Mouse (Mus musculus) hindbrain, embryonic 13.5 days (tissue): ENCODE measurements around the gene Zdhhc20. TPM values are rescaled to one million over a fixed set of nuclear protein-coding genes. Genes with fewer than 3 reads are reported as not detected.
"Not testable (repeated sequence)": the region's sequence is repeated elsewhere in the genome, so short reads cannot be mapped to it uniquely, and the experiment has no call there.

Experiments used
- ATAC-seq: fragments of 200-750 bp; cut with Nextera tagmentation; 2 replicates; pipeline ENCODE4 v1.8.0; 2017; ENCODE audit warnings: moderate TSS enrichment; ENCODE audit not compliant: low FRiP score
- H3K27ac ChIP-seq: fragments of 300-500 bp; sonication (generic); 2 replicates; pipeline ENCODE4 v1.5.1; 2015; ENCODE audit warnings: inconsistent platforms, mild to moderate bottlenecking, moderate library complexity
- H3K27me3 ChIP-seq: fragments of 300-500 bp; sonication (generic); 2 replicates; pipeline ENCODE4 v1.6.1; 2015; ENCODE audit warnings: mild to moderate bottlenecking, inconsistent platforms
- H3K36me3 ChIP-seq: fragments of 300-500 bp; sonication (generic); 2 replicates; pipeline ENCODE4 v1.6.1; 2015; ENCODE audit warnings: mild to moderate bottlenecking, inconsistent platforms
- H3K4me1 ChIP-seq: fragments of 300-500 bp; sonication (generic); replicated peaks from 2 replicates; pipeline ENCODE4 v1.6.1; 2015; ENCODE audit warnings: inconsistent platforms
- H3K4me2 ChIP-seq: fragments of 300-500 bp; sonication (generic); 2 replicates; pipeline ENCODE4 v1.6.1; 2015; ENCODE audit warnings: inconsistent platforms, mild to moderate bottlenecking, moderate library complexity
- H3K4me3 ChIP-seq: fragments of 300-500 bp; sonication (generic); 2 replicates; pipeline ENCODE4 v1.5.1; 2015; ENCODE audit warnings: mild to moderate bottlenecking, inconsistent platforms
- H3K9ac ChIP-seq: fragments of 300-500 bp; sonication (generic); 2 replicates; pipeline ENCODE4 v1.6.1; 2015; ENCODE audit warnings: mild to moderate bottlenecking, inconsistent platforms
- H3K9me3 ChIP-seq: fragments of 300-500 bp; sonication (generic); 2 replicates; pipeline ENCODE4 v1.6.1; 2016; ENCODE audit warnings: inconsistent platforms
- WGBS: fragments of 180-500 bp; shearing (Covaris S2); methylation state at CpG from one replicate; pipeline ENCODE4 v1.1.7; 2015; 5-methylcytosine and 5-hydroxymethylcytosine counted together
- polyA plus RNA-seq: library from polyadenylated mRNA; unstranded; fragments of >200 nt; fragmentation: Nextera tagmentation; extraction: Ambion mirVana; gene quantifications from 2 replicates; pipeline ENCODE4 v1.2.1, GENCODE M21; 2015

Zdhhc20 gene
- polyA plus RNA-seq, 1 experiment from 2014 or later = 46.6 TPM

GRCm38 (mm10) chr14:57848646-57849045 is 41.4 kb downstream of the Zdhhc20 start:
- Histone ChIP-seq H3K9ac (no peak overlapping the region), H3K27me3 (no peaks in the 10 kb centered on the region), H3K4me1 (no peaks in the 10 kb centered on the region), H3K4me3 (no peak overlapping the region), H3K4me2 (no peak overlapping the region), H3K27ac (no peak overlapping the region), H3K9me3 (no peaks in the 10 kb centered on the region), H3K36me3 (peaks cover 59% of the 10 kb centered on the region)
- 90% methylated on average over 2 of the region's 2 CpGs for WGBS
- ATAC-seq = no peak

DNA sequence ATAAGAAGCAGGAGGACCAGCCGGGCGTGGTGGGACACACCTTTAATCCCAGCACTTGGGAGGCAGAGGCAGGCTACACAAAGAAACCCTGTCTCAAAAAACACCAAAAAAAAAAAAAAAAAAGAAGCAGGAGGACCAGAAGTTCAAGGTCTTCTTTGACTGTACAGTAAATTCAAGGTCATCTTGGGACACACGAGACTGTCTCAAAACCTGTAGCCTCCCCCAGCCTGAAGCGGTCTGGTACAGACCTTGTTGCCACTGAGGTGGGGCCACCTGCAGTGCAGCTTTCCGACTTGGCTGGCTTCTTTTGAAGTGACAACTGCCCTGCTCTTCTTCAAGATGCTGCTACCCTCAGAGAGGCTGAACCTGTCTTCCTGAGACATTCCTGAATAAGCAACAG is 42.0 kb downstream of the Zdhhc20 start:
- H3K4me2 ChIP-seq, H3K4me3 ChIP-seq, ATAC-seq, H3K9ac ChIP-seq, H3K9me3 ChIP-seq, H3K27ac ChIP-seq, H3K27me3 ChIP-seq, H3K4me1 ChIP-seq: not testable (repeated sequence)
- peaks cover 56% of the 10 kb centered on the region for H3K36me3 ChIP-seq
- 84% methylated on average over 5 of the region's 5 CpGs for WGBS

DNA sequence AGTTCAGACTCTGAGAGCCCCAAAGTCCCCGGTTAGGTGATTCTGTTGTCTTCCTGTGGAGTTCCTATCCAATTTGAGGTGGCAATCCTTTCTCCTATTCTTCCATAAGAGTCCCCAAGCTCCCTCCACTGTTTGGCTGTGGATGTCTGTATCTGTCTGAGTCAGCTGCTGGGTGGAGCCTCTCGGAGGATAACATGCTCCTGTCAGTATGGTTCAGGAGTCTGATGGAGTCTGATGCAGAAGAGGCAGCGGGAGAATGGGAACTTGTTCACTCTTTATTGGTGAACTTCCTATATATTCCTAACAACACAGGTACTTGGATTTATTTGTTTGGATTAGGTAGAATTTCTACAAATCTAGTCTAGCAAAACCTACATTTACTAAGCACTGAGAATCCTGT is 45.5 kb downstream of the Zdhhc20 start:
- Histone ChIP-seq H3K36me3 (peaks cover 60% of the 10 kb centered on the region), H3K27ac (no peak overlapping the region)
- 92% methylated on average over 3 of the region's 3 CpGs for WGBS

GRCm38 (mm10) chr14:57835157-57835556 is 54.9 kb downstream of the Zdhhc20 start:
- Histone ChIP-seq H3K27me3 (no peaks in the 10 kb centered on the region), H3K4me3 (no peak overlapping the region), H3K9me3 (no peaks in the 10 kb centered on the region), H3K36me3 (peaks cover 50% of the 10 kb centered on the region), H3K27ac (no peak overlapping the region), H3K4me2 (no peak overlapping the region), H3K4me1 (no peaks in the 10 kb centered on the region), H3K9ac (no peak overlapping the region)
- ATAC-seq = no peak
- 95% methylated on average over 10 of the region's 10 CpGs for WGBS

More for the DNA sequence above, 45.5 kb downstream of the Zdhhc20 start:
- ATAC-seq = no peak
- H3K9me3 ChIP-seq = no peaks in the 10 kb centered on the region
- H3K4me3 ChIP-seq = no peak overlapping the region
- H3K27me3 ChIP-seq = no peaks in the 10 kb centered on the region
- H3K4me1 ChIP-seq = no peaks in the 10 kb centered on the region
- H3K9ac ChIP-seq = no peak overlapping the region
- no peak overlapping the region for H3K4me2 ChIP-seq

DNA sequence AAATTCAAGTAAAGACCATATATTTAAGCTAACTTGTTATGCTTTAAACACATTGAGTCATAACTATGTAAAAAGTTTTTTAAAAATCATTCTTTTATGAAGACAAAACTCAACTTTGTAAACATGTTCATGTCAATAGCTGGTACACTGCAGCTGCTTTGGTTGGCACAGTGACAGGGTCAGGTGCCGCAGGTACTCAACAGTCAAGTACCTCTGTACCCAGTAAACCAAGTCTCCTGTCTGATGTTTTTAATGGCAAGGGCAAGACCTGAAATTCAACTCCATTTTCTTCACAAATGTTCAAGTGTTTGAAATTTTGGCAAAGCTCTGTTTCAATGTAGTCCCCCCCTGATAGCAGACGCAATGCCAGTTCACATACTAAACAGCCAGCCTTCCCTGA is 56.5 kb downstream of the Zdhhc20 start:
- H3K9ac ChIP-seq = no peak overlapping the region
- no peak for ATAC-seq
- WGBS = 97% methylated on average over 2 of the region's 2 CpGs

GRCm38 (mm10) chr14:57827284-57827683 is 62.8 kb downstream of the Zdhhc20 start:
- Histone ChIP-seq H3K4me2 (peak overlapping the region; percentile 71), H3K27ac (no peak overlapping the region; the same call in 1 of the 2 replicates), H3K9me3 (no peaks in the 10 kb centered on the region), H3K9ac (peak overlapping the region; percentile 90), H3K36me3 (no peaks in the 10 kb centered on the region), H3K4me1 (peaks cover 22% of the 10 kb centered on the region), H3K27me3 (no peaks in the 10 kb centered on the region), H3K4me3 (peak overlapping the region; percentile 81)
- WGBS = 82% methylated on average over 1 of the region's 1 CpGs
- ATAC-seq = no peak

More for the DNA sequence above, 56.5 kb downstream of the Zdhhc20 start:
- Histone ChIP-seq H3K4me3 (no peak overlapping the region), H3K36me3 (peaks cover 37% of the 10 kb centered on the region), H3K4me2 (no peak overlapping the region), H3K9me3 (no peaks in the 10 kb centered on the region), H3K4me1 (no peaks in the 10 kb centered on the region), H3K27ac (no peak overlapping the region), H3K27me3 (no peaks in the 10 kb centered on the region)

DNA sequence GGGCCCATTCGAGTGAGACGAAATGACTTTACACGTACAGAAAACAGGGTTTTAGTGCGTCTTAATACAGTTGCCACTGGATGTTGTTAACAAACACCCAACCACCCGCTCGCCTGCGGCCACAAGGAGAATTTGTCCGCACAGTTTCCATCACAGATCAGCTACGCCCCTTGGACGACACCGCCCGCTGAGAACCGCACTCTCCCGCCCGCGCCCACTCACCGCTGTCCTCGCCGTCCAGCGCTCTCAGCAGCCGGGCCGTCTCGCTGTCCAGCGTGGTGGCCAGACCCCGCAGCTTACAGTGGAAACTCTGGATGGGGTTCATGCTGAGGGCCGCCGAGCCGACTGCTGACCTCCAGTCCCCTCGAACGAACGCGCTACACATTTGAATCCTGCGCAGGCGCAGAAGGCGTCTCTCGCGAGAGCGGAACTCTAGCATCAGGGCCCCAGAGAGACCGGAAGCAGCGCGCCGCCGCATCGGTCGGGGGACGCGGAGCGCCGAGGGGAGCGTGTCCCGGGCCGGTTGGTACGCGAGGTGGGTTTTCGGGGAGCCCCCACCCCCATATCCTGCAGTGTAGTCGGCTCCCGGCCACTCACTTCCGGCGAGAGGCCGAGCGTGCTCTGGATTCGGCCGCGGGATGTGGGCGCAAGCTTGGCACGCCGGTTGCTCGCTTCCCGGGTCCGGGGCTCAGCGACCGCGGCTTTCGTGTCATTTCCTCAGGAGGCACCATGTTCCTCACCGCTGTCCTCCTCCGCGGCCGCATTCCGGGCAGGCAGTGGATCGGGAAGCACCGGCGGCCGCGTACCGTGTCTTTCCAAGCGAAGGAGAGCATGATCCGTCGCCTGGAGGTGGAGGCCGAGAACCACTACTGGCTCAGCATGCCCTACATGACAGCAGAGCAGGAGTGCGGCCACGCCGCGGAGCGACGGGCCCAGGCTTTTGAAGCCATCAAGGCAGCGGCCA is 64.0 kb downstream of the Zdhhc20 start, which contains the start of the genes Ska3 and Mrpl57:
TSS of gene Ska3 (minus strand) at position 398 of the 964 bp plus-strand sequence.
TSS of gene Mrpl57 (plus strand) at position 447 of the 964 bp plus-strand sequence.
- Histone ChIP-seq H3K36me3 (peaks cover 4% of the 10 kb centered on the region; the same call in 1 of the 2 replicates), H3K27ac (peak within 1 kb of the TSS; percentile 94), H3K9ac (peak within 1 kb of the TSS; percentile 90), H3K4me1 (peaks cover 22% of the 10 kb centered on the region), H3K27me3 (no peaks in the 10 kb centered on the region), H3K4me3 (peak within 1 kb of the TSS; percentile 81), H3K9me3 (no peaks in the 10 kb centered on the region), H3K4me2 (peak within 1 kb of the TSS; percentile 71)
- under 1% methylated on average over 96 of the region's 96 CpGs for WGBS
- peak; percentile 96 for ATAC-seq

DNA sequence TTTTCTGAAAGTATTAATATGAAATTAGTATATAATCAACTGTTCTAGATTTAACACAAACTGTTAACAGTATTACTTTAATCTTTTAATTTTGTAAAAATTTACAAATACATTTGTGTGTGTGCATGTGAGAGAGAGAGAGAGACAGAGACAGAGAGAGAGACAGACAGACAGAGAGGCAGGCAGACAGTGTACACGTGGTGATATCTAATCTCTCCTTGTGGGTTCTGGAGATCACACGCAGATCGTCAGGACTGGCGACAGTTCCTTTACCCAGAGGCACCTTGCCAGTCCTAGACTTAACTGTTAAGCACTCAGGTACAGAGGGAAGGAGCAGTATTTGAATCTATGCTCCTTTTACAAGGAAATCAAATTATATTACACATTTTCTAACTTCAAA is 69.2 kb downstream of the Zdhhc20 start:
- Histone ChIP-seq H3K4me2 (no peak overlapping the region), H3K27me3 (no peaks in the 10 kb centered on the region), H3K4me1 (peaks cover 8% of the 10 kb centered on the region; the same call in 1 of the 2 replicates), H3K9me3 (no peaks in the 10 kb centered on the region), H3K4me3 (no peak overlapping the region), H3K36me3 (peaks cover 9% of the 10 kb centered on the region; the same call in 1 of the 2 replicates), H3K9ac (no peak overlapping the region), H3K27ac (no peak overlapping the region)
- WGBS = 92% methylated on average over 4 of the region's 4 CpGs
- no peak for ATAC-seq

- Histone ChIP-seq H3K4me2 (no peak overlapping the region), H3K9me3 (no peaks in the 10 kb centered on the region), H3K4me3 (no peak overlapping the region), H3K27me3 (no peaks in the 10 kb centered on the region), H3K27ac (no peak overlapping the region), H3K36me3 (peaks cover 40% of the 10 kb centered on the region; the same call in 1 of the 2 replicates), H3K9ac (no peak overlapping the region), H3K4me1 (no peaks in the 10 kb centered on the region)
- ATAC-seq = no peak
- WGBS = 96% methylated on average over 5 of the region's 5 CpGs
These were observed 78.2 kb downstream of the Zdhhc20 start for GRCm38 (mm10) chr14:57811844-57812243.

- no peaks in the 10 kb centered on the region for H3K27me3 ChIP-seq
- H3K4me3 ChIP-seq = no peak overlapping the region
- ATAC-seq = no peak
- no peak overlapping the region for H3K4me2 ChIP-seq
- H3K9me3 ChIP-seq = no peaks in the 10 kb centered on the region
- peaks cover 48% of the 10 kb centered on the region for H3K36me3 ChIP-seq
- no peak overlapping the region for H3K9ac ChIP-seq
- 95% methylated on average over 2 of the region's 2 CpGs for WGBS
- H3K27ac ChIP-seq = no peak overlapping the region
- H3K4me1 ChIP-seq = no peaks in the 10 kb centered on the region
These were observed 79.2 kb downstream of the Zdhhc20 start for GRCm38 (mm10) chr14:57810886-57811285.

DNA sequence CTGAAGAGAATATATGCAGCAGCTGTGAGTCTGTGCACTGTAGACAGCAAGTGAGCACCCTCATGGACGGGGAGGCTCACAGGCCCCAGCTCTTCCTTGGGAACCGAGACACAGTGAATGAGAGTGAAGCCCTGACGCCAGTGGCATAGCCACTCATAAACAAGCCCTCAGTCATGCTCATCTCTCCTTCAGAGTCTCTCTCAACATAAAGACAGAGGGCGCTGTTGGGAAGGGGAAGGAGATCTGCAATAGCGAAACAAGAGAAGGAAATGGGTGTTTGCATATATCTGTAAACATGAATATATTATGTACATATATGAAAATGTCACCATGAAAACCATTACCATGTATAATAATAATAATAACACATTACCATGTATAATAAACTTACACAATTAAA is 81.5 kb downstream of the Zdhhc20 start:
- Histone ChIP-seq H3K9ac (no peak overlapping the region), H3K27ac (no peak overlapping the region), H3K27me3 (no peaks in the 10 kb centered on the region), H3K36me3 (peaks cover 65% of the 10 kb centered on the region), H3K4me1 (no peaks in the 10 kb centered on the region), H3K4me2 (no peak overlapping the region), H3K9me3 (no peaks in the 10 kb centered on the region), H3K4me3 (no peak overlapping the region)
- WGBS = 76% methylated on average over 5 of the region's 5 CpGs
- no peak for ATAC-seq

DNA sequence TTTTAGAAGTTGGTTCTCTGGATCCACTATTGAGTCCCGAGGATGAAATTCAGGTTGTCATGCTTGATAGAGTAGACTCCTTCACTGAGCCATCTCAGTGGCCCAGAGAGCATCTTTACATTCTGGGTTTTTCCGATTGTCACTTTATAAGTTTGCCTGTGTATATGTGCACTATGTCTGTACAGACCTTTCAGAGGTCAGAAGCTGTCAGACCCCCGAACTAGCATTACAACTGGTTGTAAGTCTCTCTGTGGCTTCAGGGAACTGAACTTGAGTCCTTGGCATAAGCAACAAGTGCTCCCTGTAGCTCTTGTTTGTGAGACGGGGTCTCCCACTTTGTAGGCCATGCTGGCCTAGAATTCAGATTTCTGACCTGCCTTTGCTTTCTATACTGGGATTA is 86.3 kb downstream of the Zdhhc20 start:
- H3K27me3 ChIP-seq = no peaks in the 10 kb centered on the region
- no peak overlapping the region for H3K4me2 ChIP-seq
- no peak overlapping the region for H3K9ac ChIP-seq
- no peak for ATAC-seq
- peaks cover 58% of the 10 kb centered on the region for H3K36me3 ChIP-seq
- peaks cover 22% of the 10 kb centered on the region for H3K4me1 ChIP-seq
- no peaks in the 10 kb centered on the region for H3K9me3 ChIP-seq
- H3K4me3 ChIP-seq = no peak overlapping the region
- WGBS = 91% methylated on average over 4 of the region's 4 CpGs
- no peak overlapping the region for H3K27ac ChIP-seq
